In the genomic region with DNA sequence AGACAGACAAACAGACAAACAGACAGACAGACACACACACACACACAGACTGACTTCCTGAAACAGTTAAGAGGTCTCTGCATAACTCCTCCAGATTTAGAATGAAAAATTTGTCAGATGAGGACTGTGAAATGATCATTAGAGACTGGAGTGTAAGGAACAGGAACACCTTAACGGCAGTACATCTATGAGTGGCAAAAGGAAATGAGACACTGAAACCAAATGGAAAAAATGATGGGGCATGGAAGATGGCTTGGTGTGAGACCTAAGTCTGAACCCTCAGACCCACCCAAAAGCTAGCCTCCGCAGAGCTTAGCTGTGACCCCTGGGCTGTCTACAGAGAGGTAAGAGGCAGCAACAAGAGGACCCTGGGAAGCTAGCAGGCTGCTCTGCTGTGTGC, we compare ENCODE assay signal across 28 mouse cellular contexts.
"Had no signal": no experiment of that assay in that cellular context is flagged by ENCODE, and none has a peak within 500 bp of the region (broad histone marks: within the 10 kb centered on the region; RNA-seq: fewer than 3 reads in every experiment).

No protein-coding gene starts in this region.

- H3K4me2 ChIP-seq: heart, embryonic 11.5 days; heart, embryonic 13.5 days; heart, embryonic 15.5 days; hindbrain, embryonic 12.5 days; hindbrain, embryonic 14.5 days; intestine, embryonic 15.5 days; limb, embryonic 13.5 days; limb, embryonic 15.5 days; liver, embryonic 12.5 days had no signal

- ATAC-seq: hindbrain, embryonic 16.5 days; intestine, embryonic 15.5 days; intestine, postnatal 0 days; liver, embryonic 12.5 days had no signal

- H3K4me1 ChIP-seq: hindbrain, embryonic 10.5 days; hindbrain, embryonic 12.5 days; intestine, embryonic 15.5 days; limb, embryonic 15.5 days; liver, embryonic 12.5 days had no signal

- DNase-seq: gastrocnemius, postnatal 14 days; gastrocnemius, postnatal 36 days; heart, adult 11 months; heart, adult 2 months; heart, postnatal 14 days; heart, postnatal 4 days; kidney, adult 18-20 months; kidney, adult 8-10 months; kidney, postnatal 10 days; kidney, postnatal 25 days; kidney, postnatal 4 days; layer of hippocampus, adult 9-11 months; layer of hippocampus, postnatal 36 days; left cerebral cortex, postnatal 4 days had no signal

- H3K36me3 ChIP-seq: hindbrain, embryonic 10.5 days had no signal

- H3K27me3 ChIP-seq: heart, embryonic 13.5 days; heart, embryonic 15.5 days; hindbrain, embryonic 12.5 days; intestine, embryonic 15.5 days; limb, embryonic 13.5 days; limb, embryonic 15.5 days; liver, embryonic 12.5 days had no signal

- H3K9ac ChIP-seq: heart, embryonic 13.5 days; heart, embryonic 15.5 days; hindbrain, embryonic 12.5 days; hindbrain, embryonic 14.5 days; intestine, embryonic 15.5 days; limb, embryonic 13.5 days; limb, embryonic 15.5 days; liver, embryonic 12.5 days; liver, embryonic 14.5 days had no signal

- H3K9me3 ChIP-seq: heart, embryonic 13.5 days; heart, embryonic 15.5 days; hindbrain, embryonic 10.5 days; hindbrain, embryonic 12.5 days; intestine, embryonic 15.5 days; limb, embryonic 13.5 days; limb, embryonic 15.5 days; liver, embryonic 12.5 days had no signal

- H3K4me3 ChIP-seq: heart, adult 2 months; heart, embryonic 13.5 days; heart, embryonic 15.5 days; hindbrain, embryonic 10.5 days; hindbrain, embryonic 12.5 days; intestine, embryonic 15.5 days; layer of hippocampus, adult 2 months; limb, embryonic 13.5 days; limb, embryonic 15.5 days; liver, embryonic 12.5 days had no signal

- H3K27ac ChIP-seq: heart, adult 2 months; heart, embryonic 13.5 days; heart, embryonic 15.5 days; hindbrain, embryonic 10.5 days; hindbrain, embryonic 12.5 days; hindbrain, embryonic 14.5 days; intestine, embryonic 15.5 days; limb, embryonic 13.5 days; limb, embryonic 15.5 days; liver, embryonic 12.5 days; liver, embryonic 14.5 days had no signal
